Mouse (Mus musculus) stomach, postnatal 0 days (tissue): Measurements from ENCODE around the gene Lypd6b.

Experiments
- CTCF ChIP-seq: IDR thresholded peaks from 2 replicates; pipeline ENCODE4 v1.5.1; 2016; ENCODE audit warnings: antibody characterized with exemption, low read depth, mild to moderate bottlenecking, moderate library complexity
- EP300 ChIP-seq: optimal IDR thresholded peaks from 2 replicates; pipeline ENCODE3; 2016; ENCODE audit warnings: antibody characterized with exemption

DNA sequence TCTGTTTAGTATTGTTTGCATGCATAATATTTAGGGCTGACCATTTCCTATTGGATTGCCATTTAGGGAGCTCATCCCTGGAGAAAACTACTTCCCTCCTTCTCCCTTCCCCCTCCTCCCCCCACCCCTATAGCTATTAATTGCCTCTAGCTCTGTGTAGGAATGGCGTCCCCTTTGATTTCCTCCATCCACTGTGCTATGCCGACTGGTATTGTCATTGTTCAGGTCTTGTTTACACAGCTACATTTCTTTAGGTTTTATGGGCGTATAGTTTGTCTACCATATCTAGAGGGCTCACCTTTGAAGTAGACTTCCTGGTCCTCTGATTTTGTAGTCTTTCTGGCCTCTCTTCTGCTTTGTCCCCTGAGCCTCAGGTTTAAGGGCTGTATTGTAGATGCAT lies 197.3 kb downstream of the Lypd6b start:
- no peak for TF ChIP-seq CTCF
- TF ChIP-seq EP300, result no peak
